Mouse (Mus musculus) heart, embryonic 12.5 days (tissue): ENCODE measurements around the gene Camkv. TPM values are rescaled to one million over a fixed set of nuclear protein-coding genes. Genes with fewer than 3 reads are reported as not detected.

Experiments
- ATAC-seq: fragments of 200-750 bp; cut with Nextera tagmentation; 2 replicates; pipeline ENCODE4 v1.8.0; 2017; ENCODE audit warnings: moderate TSS enrichment, moderate library complexity; ENCODE audit not compliant: insufficient number of reproducible peaks, low FRiP score
- H3K27ac ChIP-seq: fragments of 300-500 bp; sonication (generic); 2 replicates; pipeline ENCODE4 v1.5.1; 2016; ENCODE audit warnings: mild to moderate bottlenecking, moderate library complexity; ENCODE audit not compliant: poor library complexity, severe bottlenecking
- H3K27me3 ChIP-seq: fragments of 300-500 bp; sonication (generic); replicated peaks from 2 replicates; pipeline ENCODE4 v1.6.1; 2016; ENCODE audit warnings: mild to moderate bottlenecking, moderate library complexity
- H3K36me3 ChIP-seq: fragments of 300-500 bp; sonication (generic); 2 replicates; pipeline ENCODE4 v1.6.1; 2016; ENCODE audit warnings: mild to moderate bottlenecking, moderate library complexity
- H3K4me1 ChIP-seq: fragments of 300-500 bp; sonication (generic); replicated peaks from 2 replicates; pipeline ENCODE4 v1.6.1; 2016; ENCODE audit warnings: mild to moderate bottlenecking
- H3K4me2 ChIP-seq: fragments of 300-500 bp; sonication (generic); 2 replicates; pipeline ENCODE4 v1.6.1; 2016; ENCODE audit warnings: mild to moderate bottlenecking, moderate library complexity
- H3K4me3 ChIP-seq: fragments of 300-500 bp; sonication (generic); 2 replicates; pipeline ENCODE4 v1.5.1; 2016; ENCODE audit warnings: mild to moderate bottlenecking
- H3K9ac ChIP-seq: fragments of 300-500 bp; sonication (generic); 2 replicates; pipeline ENCODE4 v1.6.1; 2016; ENCODE audit warnings: mild to moderate bottlenecking, moderate library complexity
- H3K9me3 ChIP-seq: fragments of 300-500 bp; sonication (generic); replicated peaks from 2 replicates; pipeline ENCODE4 v1.6.1; 2016; ENCODE audit warnings: mild to moderate bottlenecking, moderate library complexity
- WGBS: fragments of 180-500 bp; shearing (Covaris S2); methylation state at CpG from one replicate; pipeline ENCODE4 v1.1.7; 2016; 5-methylcytosine and 5-hydroxymethylcytosine counted together
- polyA plus RNA-seq: library from polyadenylated mRNA; unstranded; fragments of >200 nt; fragmentation: Nextera tagmentation; extraction: Ambion mirVana; gene quantifications from 2 replicates; pipeline ENCODE4 v1.2.1, GENCODE M21; 2016

The Camkv gene
- polyA plus RNA-seq, 1 experiment from 2014 or later: 0.56 TPM

GRCm38 (mm10) chr9:107962916-107963315 is 27.4 kb downstream of the Camkv start:
- H3K9ac ChIP-seq: no peak overlapping the region
- no peak overlapping the region for H3K4me3 ChIP-seq
- ATAC-seq: no peak
- no peaks in the 10 kb centered on the region for H3K27me3 ChIP-seq
- H3K36me3 ChIP-seq: peaks cover 48% of the 10 kb centered on the region
- no peak overlapping the region for H3K4me2 ChIP-seq
- H3K4me1 ChIP-seq: peaks cover 16% of the 10 kb centered on the region
- WGBS: 90% methylated on average over 9 of the region's 9 CpGs
- no peaks in the 10 kb centered on the region for H3K9me3 ChIP-seq
- no peak overlapping the region for H3K27ac ChIP-seq

- peak; percentile 63 for ATAC-seq
- WGBS: 16% methylated on average over 5 of the region's 5 CpGs
- no peak overlapping the region for H3K4me3 ChIP-seq
- H3K4me1 ChIP-seq: peaks cover 16% of the 10 kb centered on the region
- H3K27me3 ChIP-seq: no peaks in the 10 kb centered on the region
- H3K4me2 ChIP-seq: peak overlapping the region; percentile 33; the same call in 1 of the 2 replicates
- H3K9ac ChIP-seq: peak overlapping the region; percentile 28; the same call in 1 of the 2 replicates
- no peaks in the 10 kb centered on the region for H3K9me3 ChIP-seq
- H3K27ac ChIP-seq: peak overlapping the region; percentile 81
- H3K36me3 ChIP-seq: peaks cover 47% of the 10 kb centered on the region
These were observed 28.2 kb downstream of the Camkv start for GRCm38 (mm10) chr9:107963700-107964099.

GRCm38 (mm10) chr9:107964681-107965080 is 29.2 kb downstream of the Camkv start:
- Histone ChIP-seq H3K4me2 (no peak overlapping the region), H3K27me3 (no peaks in the 10 kb centered on the region), H3K9ac (no peak overlapping the region), H3K36me3 (peaks cover 46% of the 10 kb centered on the region), H3K4me1 (peaks cover 16% of the 10 kb centered on the region), H3K27ac (0 out of 2 replicates have a peak overlapping the region, but pooled peaks have one; percentile 0), H3K9me3 (no peaks in the 10 kb centered on the region), H3K4me3 (no peak overlapping the region)
- 87% methylated on average over 9 of the region's 9 CpGs for WGBS
- ATAC-seq: no peak

- no peak overlapping the region for H3K27ac ChIP-seq
- no peak for ATAC-seq
- H3K4me2 ChIP-seq: no peak overlapping the region
- WGBS: 82% methylated on average over 10 of the region's 10 CpGs
- no peak overlapping the region for H3K4me3 ChIP-seq
- H3K9ac ChIP-seq: no peak overlapping the region
- H3K27me3 ChIP-seq: no peaks in the 10 kb centered on the region
- H3K4me1 ChIP-seq: peaks cover 23% of the 10 kb centered on the region
- peaks cover 39% of the 10 kb centered on the region for H3K36me3 ChIP-seq
- no peaks in the 10 kb centered on the region for H3K9me3 ChIP-seq
These were observed 31.2 kb downstream of the Camkv start for GRCm38 (mm10) chr9:107966676-107967075.

- Histone ChIP-seq H3K9me3 (no peaks in the 10 kb centered on the region), H3K36me3 (peaks cover 31% of the 10 kb centered on the region), H3K27ac (no peak overlapping the region), H3K4me1 (peaks cover 25% of the 10 kb centered on the region), H3K27me3 (no peaks in the 10 kb centered on the region), H3K4me3 (no peak overlapping the region), H3K4me2 (no peak overlapping the region), H3K9ac (no peak overlapping the region)
- ATAC-seq: no peak
- 78% methylated on average over 6 of the region's 6 CpGs for WGBS
These were observed 32.0 kb downstream of the Camkv start for GRCm38 (mm10) chr9:107967437-107967836.

GRCm38 (mm10) chr9:107968531-107968930 is 33.1 kb downstream of the Camkv start:
- peaks cover 31% of the 10 kb centered on the region for H3K4me1 ChIP-seq
- no peak overlapping the region for H3K27ac ChIP-seq
- no peaks in the 10 kb centered on the region for H3K27me3 ChIP-seq
- ATAC-seq: no peak
- no peak overlapping the region for H3K4me3 ChIP-seq
- H3K9me3 ChIP-seq: no peaks in the 10 kb centered on the region
- no peak overlapping the region for H3K4me2 ChIP-seq
- WGBS: 87% methylated on average over 7 of the region's 7 CpGs
- peaks cover 25% of the 10 kb centered on the region for H3K36me3 ChIP-seq
- no peak overlapping the region for H3K9ac ChIP-seq

- WGBS: 92% methylated on average over 5 of the region's 5 CpGs
- Histone ChIP-seq H3K27ac (no peak overlapping the region), H3K4me2 (no peak overlapping the region), H3K4me1 (peaks cover 33% of the 10 kb centered on the region), H3K27me3 (no peaks in the 10 kb centered on the region), H3K36me3 (peaks cover 25% of the 10 kb centered on the region), H3K4me3 (no peak overlapping the region), H3K9me3 (no peaks in the 10 kb centered on the region), H3K9ac (no peak overlapping the region)
- ATAC-seq: no peak
These were observed 34.8 kb downstream of the Camkv start for GRCm38 (mm10) chr9:107970311-107970710.

GRCm38 (mm10) chr9:107971690-107972541 is 36.4 kb downstream of the Camkv start:
- Histone ChIP-seq H3K4me2 (no peak overlapping the region), H3K27ac (peak overlapping the region; percentile 44), H3K9me3 (no peaks in the 10 kb centered on the region), H3K4me3 (no peak overlapping the region), H3K36me3 (peaks cover 23% of the 10 kb centered on the region), H3K27me3 (no peaks in the 10 kb centered on the region), H3K4me1 (peaks cover 48% of the 10 kb centered on the region), H3K9ac (no peak overlapping the region)
- ATAC-seq: peak; percentile 81
- 47% methylated on average over 8 of the region's 8 CpGs for WGBS

GRCm38 (mm10) chr9:107974491-107975171 is 39.2 kb downstream of the Camkv start:
- peak; percentile 57 for ATAC-seq
- H3K4me1 ChIP-seq: peaks cover 62% of the 10 kb centered on the region
- H3K4me3 ChIP-seq: no peak overlapping the region
- H3K9me3 ChIP-seq: no peaks in the 10 kb centered on the region
- peaks cover 31% of the 10 kb centered on the region for H3K36me3 ChIP-seq
- 26% methylated on average over 10 of the region's 10 CpGs for WGBS
- H3K27ac ChIP-seq: peak overlapping the region; percentile 95
- peak overlapping the region; percentile 71 for H3K4me2 ChIP-seq
- H3K27me3 ChIP-seq: no peaks in the 10 kb centered on the region
- H3K9ac ChIP-seq: no peak overlapping the region

GRCm38 (mm10) chr9:107975399-107976386 is 40.2 kb downstream of the Camkv start, which contains the start of gene Uba7:
Gene Uba7 (plus strand): TSS chr9:107975505.
- peak within 1 kb of the TSS; percentile 95 for H3K27ac ChIP-seq
- H3K9ac ChIP-seq: peak within 1 kb of the TSS; percentile 65
- H3K36me3 ChIP-seq: peaks cover 30% of the 10 kb centered on the region
- H3K4me3 ChIP-seq: peak within 1 kb of the TSS; percentile 39
- H3K27me3 ChIP-seq: no peaks in the 10 kb centered on the region
- H3K9me3 ChIP-seq: no peaks in the 10 kb centered on the region
- peak within 1 kb of the TSS; percentile 71 for H3K4me2 ChIP-seq
- H3K4me1 ChIP-seq: peaks cover 67% of the 10 kb centered on the region
- peak; percentile 79 for ATAC-seq
- 40% methylated on average over 12 of the region's 12 CpGs for WGBS
